Mouse (Mus musculus) gastrocnemius, adult 8-10 months (tissue): ENCODE results near the gene Fcgr4. TPM values are rescaled to one million over a fixed set of nuclear protein-coding genes. Genes with fewer than 3 reads are reported as not detected.
"Not testable (repeated sequence)": the region's sequence is repeated elsewhere in the genome, so short reads cannot be mapped to it uniquely, and the experiment has no call there.

Source experiments
- DNase-seq, 2 experiments: peaks; one replicate each; pipeline ENCODE4 v3.0.0; 2022; ENCODE audit warnings: low spot score in 2 of 2
- total RNA-seq, 4 experiments: library from RNA; stranded (reverse); gene quantifications; 2 replicates each; pipeline ENCODE4 v1.2.4; 2022

Fcgr4 gene
- total RNA-seq, 4 experiments from 2014 or later: not detected

GRCm38 (mm10) chr1:171050774-171051173, 32.1 kb downstream of the Fcgr4 start:
- DNase-seq: no peak

- DNase-seq: no peak
Observed at GRCm38 (mm10) chr1:171053305-171053704, 34.6 kb downstream of the Fcgr4 start.

- DNase-seq: no peak
Observed at GRCm38 (mm10) chr1:171057253-171057652, 38.5 kb downstream of the Fcgr4 start.

GRCm38 (mm10) chr1:171059203-171059602, 40.5 kb downstream of the Fcgr4 start:
- no peak for DNase-seq

GRCm38 (mm10) chr1:171060392-171060791, 41.7 kb downstream of the Fcgr4 start:
- DNase-seq: no peak

GRCm38 (mm10) chr1:171061566-171061965, 42.8 kb downstream of the Fcgr4 start:
- no peak for DNase-seq

- DNase-seq: peak; percentile 12 to 27
Observed at GRCm38 (mm10) chr1:171063569-171064490, 45.1 kb downstream of the Fcgr4 start.

GRCm38 (mm10) chr1:171064491-171065242, 45.9 kb downstream of the Fcgr4 start, which contains the start of gene Fcgr3:
Fcgr3 (minus strand) TSS chr1:171064935.
- DNase-seq: peak; percentile 64 to 65

- not testable (repeated sequence) for DNase-seq
Observed at GRCm38 (mm10) chr1:171065243-171065587, 46.5 kb downstream of the Fcgr4 start.

- peak; percentile 20 to 23 for DNase-seq
Observed at GRCm38 (mm10) chr1:171065768-171066167, 47.0 kb downstream of the Fcgr4 start.

GRCm38 (mm10) chr1:171066583-171066982, 47.9 kb downstream of the Fcgr4 start:
- DNase-seq: not testable (repeated sequence)

- not testable (repeated sequence) for DNase-seq
Observed at GRCm38 (mm10) chr1:171067928-171068327, 49.2 kb downstream of the Fcgr4 start.

GRCm38 (mm10) chr1:171069508-171069907, 50.8 kb downstream of the Fcgr4 start:
- DNase-seq: not testable (repeated sequence)

- DNase-seq: not testable (repeated sequence)
Observed at GRCm38 (mm10) chr1:171070879-171071278, 52.2 kb downstream of the Fcgr4 start.

GRCm38 (mm10) chr1:171071726-171072125, 53.0 kb downstream of the Fcgr4 start:
- not testable (repeated sequence) for DNase-seq

GRCm38 (mm10) chr1:171072217-171072616, 53.5 kb downstream of the Fcgr4 start:
- DNase-seq: not testable (repeated sequence)

- not testable (repeated sequence) for DNase-seq
Observed at GRCm38 (mm10) chr1:171074283-171074682, 55.6 kb downstream of the Fcgr4 start.

GRCm38 (mm10) chr1:171076176-171076575, 57.5 kb downstream of the Fcgr4 start:
- not testable (repeated sequence) for DNase-seq

- not testable (repeated sequence) for DNase-seq
Observed at GRCm38 (mm10) chr1:171077192-171077591, 58.5 kb downstream of the Fcgr4 start.

- not testable (repeated sequence) for DNase-seq
Observed at GRCm38 (mm10) chr1:171077955-171078354, 59.2 kb downstream of the Fcgr4 start.

GRCm38 (mm10) chr1:171078419-171078818, 59.7 kb downstream of the Fcgr4 start:
- not testable (repeated sequence) for DNase-seq

- DNase-seq: not testable (repeated sequence)
Observed at GRCm38 (mm10) chr1:171079345-171079744, 60.6 kb downstream of the Fcgr4 start.
